Mouse (Mus musculus) thymus, adult 2 months (tissue): Measurements from ENCODE around the gene Cav3. TPM values are rescaled to one million over a fixed set of nuclear protein-coding genes. Genes with fewer than 3 reads are reported as not detected.

Experiments used
- DNase-seq: peaks from one replicate; pipeline ENCODE4 v3.0.0; 2021
- H3K27ac ChIP-seq: fragments of 200-500 bp; 2 replicates; pipeline ENCODE4 v1.5.1; 2012; ENCODE audit warnings: low read length, control low read depth; ENCODE audit not compliant: control insufficient read depth, insufficient read depth
- H3K27me3 ChIP-seq: fragments of 200-500 bp; 2 replicates; pipeline ENCODE4 v1.6.1; 2012; ENCODE audit warnings: mild to moderate bottlenecking, low read length, moderate library complexity, mixed read lengths; ENCODE audit not compliant: control insufficient read depth, insufficient read depth
- H3K36me3 ChIP-seq: fragments of 200-500 bp; 2 replicates; pipeline ENCODE4 v1.6.1; 2012; ENCODE audit warnings: mild to moderate bottlenecking, low read length, moderate library complexity; ENCODE audit not compliant: control insufficient read depth, insufficient read depth
- H3K4me1 ChIP-seq: fragments of 200-500 bp; replicated peaks from 2 replicates; pipeline ENCODE4 v1.6.1; 2012; ENCODE audit warnings: low read length; ENCODE audit not compliant: control insufficient read depth, insufficient read depth
- H3K4me3 ChIP-seq: fragments of 200-500 bp; 2 replicates; pipeline ENCODE4 v1.5.1; 2012; ENCODE audit warnings: mild to moderate bottlenecking, low read length, control low read depth, moderate library complexity; ENCODE audit not compliant: control insufficient read depth, insufficient read depth
- CTCF ChIP-seq: fragments of 200-500 bp; IDR thresholded peaks from 2 replicates; pipeline ENCODE4 v1.5.1; 2012; ENCODE audit warnings: mild to moderate bottlenecking, control low read depth, low read length, moderate library complexity, borderline replicate concordance; ENCODE audit not compliant: control insufficient read depth, poor library complexity, insufficient read depth; ENCODE audit errors: extremely low read depth
- POLR2A ChIP-seq: fragments of 200-500 bp; IDR thresholded peaks from 2 replicates; pipeline ENCODE4 v1.6.1; 2012; ENCODE audit warnings: mild to moderate bottlenecking, low read length, control low read depth, moderate library complexity; ENCODE audit not compliant: control insufficient read depth, poor library complexity, insufficient read depth; ENCODE audit errors: extremely low read depth
- WGBS: fragments of 180-500 bp; shearing (Covaris S2); methylation state at CpG from one replicate; pipeline ENCODE4 v1.1.7; 2018; 5-methylcytosine and 5-hydroxymethylcytosine counted together
- polyA plus RNA-seq: library from polyadenylated mRNA; depleted of rRNA; stranded (reverse); fragments of >200 nt; gene quantifications from 2 replicates; pipeline ENCODE4 v1.2.3, GENCODE M21; 2012; rRNA removed

Cav3 gene
- polyA plus RNA-seq, 1 experiment: 7.8 TPM

- Histone ChIP-seq H3K27ac (no peak overlapping the region), H3K27me3 (no peaks in the 10 kb centered on the region), H3K4me3 (no peak overlapping the region), H3K36me3 (no peaks in the 10 kb centered on the region), H3K4me1 (no peaks in the 10 kb centered on the region)
- 88% methylated on average over 3 of the region's 3 CpGs for WGBS
- TF ChIP-seq CTCF (no peak), POLR2A (no peak)
- no peak for DNase-seq
Measured at GRCm38 (mm10) chr6:112517572-112517971, 58.3 kb downstream of the Cav3 start.

GRCm38 (mm10) chr6:112517991-112518390 lies 58.7 kb downstream of the Cav3 start:
- H3K4me1 ChIP-seq: no peaks in the 10 kb centered on the region
- DNase-seq: no peak
- no peak overlapping the region for H3K27ac ChIP-seq
- H3K36me3 ChIP-seq: no peaks in the 10 kb centered on the region
- no peaks in the 10 kb centered on the region for H3K27me3 ChIP-seq
- WGBS: 49% methylated on average over 3 of the region's 3 CpGs
- H3K4me3 ChIP-seq: no peak overlapping the region
- TF ChIP-seq CTCF (no peak), POLR2A (no peak)

Other genes starting within 250 kb of the Cav3 start
- gene Lmcd1, start 185.7 kb upstream of the Cav3 start, polyA plus RNA-seq: 1.9 and 2.4 TPM in 2 replicates
- 0.66 and 0.74 TPM in 2 replicates for gene Ssu2, start 71.5 kb upstream of the Cav3 start, polyA plus RNA-seq
- 0.50 and 0.56 TPM in 2 replicates for gene Oxtr, start 30.4 kb downstream of the Cav3 start, polyA plus RNA-seq
- gene Rad18, start 237.2 kb downstream of the Cav3 start, polyA plus RNA-seq: 6.6 TPM in 2 replicates